Comparison of ENCODE assay signal across 22 mouse cellular contexts in genomic region chr3:121919961-121920360, GRCm38 (mm10).
"Had no signal": no experiment of that assay in that cellular context is flagged by ENCODE, and none has a peak within 500 bp of the region (broad histone marks: within the 10 kb centered on the region; RNA-seq: fewer than 3 reads in every experiment).

No protein-coding gene starts in this region.

- H3K4me1 ChIP-seq: limb, embryonic 12.5 days; midbrain, embryonic 13.5 days; neural tube, embryonic 13.5 days had no signal

- ATAC-seq: liver, embryonic 12.5 days; midbrain, embryonic 13.5 days; midbrain, embryonic 16.5 days had no signal

- H3K4me3 ChIP-seq: kidney, embryonic 15.5 days; left cerebral cortex, adult 2 months; limb, embryonic 12.5 days; liver, embryonic 12.5 days; liver, embryonic 15.5 days; megakaryocyte, embryonic 14.5 days; midbrain, embryonic 10.5 days; midbrain, embryonic 13.5 days; myocyte; neural tube, embryonic 13.5 days had no signal

- H3K9me3 ChIP-seq: kidney, embryonic 15.5 days; limb, embryonic 12.5 days; liver, embryonic 12.5 days; liver, embryonic 15.5 days; megakaryocyte, embryonic 14.5 days; midbrain, embryonic 10.5 days; midbrain, embryonic 13.5 days; neural tube, embryonic 13.5 days had no signal

- H3K27ac ChIP-seq: kidney, embryonic 15.5 days; left cerebral cortex, adult 2 months; limb, embryonic 12.5 days; liver, embryonic 12.5 days; liver, embryonic 15.5 days; midbrain, embryonic 10.5 days; midbrain, embryonic 13.5 days; neural tube, embryonic 13.5 days had no signal

- H3K36me3 ChIP-seq: kidney, embryonic 15.5 days; limb, embryonic 12.5 days; liver, embryonic 12.5 days; liver, embryonic 15.5 days; midbrain, embryonic 10.5 days; midbrain, embryonic 13.5 days; neural tube, embryonic 13.5 days had no signal

- DNase-seq: kidney, adult 11 months; kidney, adult 8-10 months; kidney, postnatal 10 days; kidney, postnatal 36 days; layer of hippocampus, postnatal 36 days; liver; lung, adult 18-20 months; lung, postnatal 10 days; retina, postnatal 1 day; thymus, adult 18-20 months; thymus, postnatal 36 days had no signal

- H3K27me3 ChIP-seq: kidney, embryonic 15.5 days; limb, embryonic 12.5 days; liver, embryonic 12.5 days; liver, embryonic 15.5 days; midbrain, embryonic 13.5 days; neural tube, embryonic 13.5 days had no signal

- H3K4me2 ChIP-seq: kidney, embryonic 15.5 days; limb, embryonic 12.5 days; liver, embryonic 12.5 days; liver, embryonic 15.5 days; midbrain, embryonic 13.5 days; neural tube, embryonic 13.5 days had no signal

- H3K9ac ChIP-seq: kidney, embryonic 15.5 days; limb, embryonic 12.5 days; liver, embryonic 12.5 days; liver, embryonic 15.5 days; midbrain, embryonic 13.5 days; neural tube, embryonic 13.5 days had no signal
